Comparison of ENCODE assay signal across 9 mouse cellular contexts in genomic region chr6:121412558-121413297, GRCm38 (mm10).
DNase-seq lines count a peak whose midpoint lies in the region; ATAC-seq lines count a peak whose summit lies in the region.
"Had no signal": no experiment of that assay in that cellular context is flagged by ENCODE, and none has a peak within 500 bp of the region (broad histone marks: within the 10 kb centered on the region; RNA-seq: fewer than 3 reads in every experiment).

No protein-coding gene starts in this region.

- H3K9me3 ChIP-seq in kidney, embryonic 16.5 days (ENCODE audit: low read length), result no peaks in the 10 kb centered on the region
- H3K9me3 ChIP-seq in midbrain, embryonic 16.5 days (replicated peaks; ENCODE audit: control insufficient read depth, low read length, poor library complexity, severe bottlenecking), result no peaks in the 10 kb centered on the region

- H3K4me1 ChIP-seq in kidney, embryonic 16.5 days (ENCODE audit: insufficient read depth, low read length), result 0 out of 2 replicates have a peak, but pooled peaks cover 8% of the 10 kb centered on the region
- peaks cover 8% of the 10 kb centered on the region; the same call in 1 of the 2 replicates for H3K4me1 ChIP-seq in midbrain, embryonic 16.5 days (ENCODE audit: control insufficient read depth, insufficient read depth, low read length)

- H3K36me3 ChIP-seq in kidney, embryonic 16.5 days (ENCODE audit: insufficient read depth, low read length), result no peaks in the 10 kb centered on the region
- peaks cover 2% of the 10 kb centered on the region; the same call in 1 of the 2 replicates for H3K36me3 ChIP-seq in midbrain, embryonic 16.5 days (ENCODE audit: control insufficient read depth, insufficient read depth, low read length)

- 2% methylated on average over 46 of the region's 46 CpGs for WGBS in kidney, embryonic 16.5 days
- WGBS in midbrain, embryonic 16.5 days, result 7% methylated on average over 45 of the region's 46 CpGs

- peaks cover 47% of the 10 kb centered on the region for H3K27me3 ChIP-seq in kidney, embryonic 16.5 days (ENCODE audit: insufficient read depth, low read length)
- peaks cover 28% of the 10 kb centered on the region for H3K27me3 ChIP-seq in midbrain, embryonic 16.5 days (ENCODE audit: control insufficient read depth, insufficient read depth, low read depth, low read length)

- no peak for DNase-seq in kidney, adult 11 months
- peak; percentile 47 for DNase-seq in embryo, embryonic 11 days
- peak; percentile 14 to 16 for DNase-seq in heart, postnatal 14 days
- DNase-seq in frontal cortex, postnatal 36 days (ENCODE audit: low spot score in 2 of 2), result no peak
- no peak for DNase-seq in layer of hippocampus, adult 9-11 months
- no peak for DNase-seq in left cerebral cortex, postnatal 36 days (ENCODE audit: low spot score in 2 of 2)
- DNase-seq: cerebellum, adult 9-11 months had no signal

- H3K27ac ChIP-seq in kidney, embryonic 16.5 days (ENCODE audit: low read length), result no peak overlapping the region
- no peak overlapping the region for H3K27ac ChIP-seq in midbrain, embryonic 16.5 days (ENCODE audit: low read length)

- H3K9ac ChIP-seq in kidney, embryonic 16.5 days (replicated peaks; ENCODE audit: low read length), result 0 out of 2 replicates have a peak overlapping the region, but pooled peaks have one; percentile 41
- no peak overlapping the region for H3K9ac ChIP-seq in midbrain, embryonic 16.5 days (ENCODE audit: low read depth, low read length)

- intact Hi-C loops in heart, postnatal 14 days (cut with DNase I), result no loop called here
- intact Hi-C loops in left cerebral cortex, postnatal 36 days (cut with DNase I), result no loop called here

- H3K4me2 ChIP-seq in kidney, embryonic 16.5 days (replicated peaks; ENCODE audit: low read depth, low read length), result peak overlapping the region; percentile 52
- H3K4me2 ChIP-seq in midbrain, embryonic 16.5 days (ENCODE audit: low read length), result peak overlapping the region; percentile 29

- peak overlapping the region; percentile 35 for H3K4me3 ChIP-seq in kidney, embryonic 16.5 days (ENCODE audit: low read length)
- no peak overlapping the region for H3K4me3 ChIP-seq in midbrain, embryonic 16.5 days (ENCODE audit: low read depth, low read length)

- ATAC-seq in kidney, embryonic 16.5 days (ENCODE audit: low FRiP score, low TSS enrichment), result no peak; the same call in 1 of the 2 replicates
- peak; percentile 33; the same call in 1 of the 2 replicates for ATAC-seq in midbrain, embryonic 16.5 days

Comparison
In these comparisons a context has a peak if more than half of its experiments do, and no peak if none do; other contexts are left out.
1. DNase-seq: peak in embryo, embryonic 11 days (single experiment) and heart, postnatal 14 days (2 of 2); none in kidney, adult 11 months (single experiment), frontal cortex, postnatal 36 days (0 of 2), layer of hippocampus, adult 9-11 months (single experiment) and left cerebral cortex, postnatal 36 days (0 of 2).